Mouse (Mus musculus) kidney, postnatal 36 days (tissue): ENCODE results near the gene Ltbp2.

Source experiments
- DNase-seq, 2 experiments: peaks; one replicate each; pipeline ENCODE4 v3.0.0; 2021 to 2022; ENCODE audit warnings: mixed read lengths in 2 of 2

Ltbp2 gene

GRCm38 (mm10) chr12:84835626-84836025, 40.7 kb downstream of the Ltbp2 start:
- no peak for DNase-seq

GRCm38 (mm10) chr12:84834773-84835172, 41.6 kb downstream of the Ltbp2 start:
- DNase-seq: no peak

- no peak for DNase-seq
Measured at GRCm38 (mm10) chr12:84831648-84832047, 44.7 kb downstream of the Ltbp2 start.

- DNase-seq: no peak
Measured at GRCm38 (mm10) chr12:84831141-84831540, 45.2 kb downstream of the Ltbp2 start.

GRCm38 (mm10) chr12:84830438-84830837, 45.9 kb downstream of the Ltbp2 start:
- DNase-seq: no peak

- DNase-seq: no peak
Measured at GRCm38 (mm10) chr12:84829913-84830312, 46.4 kb downstream of the Ltbp2 start.

GRCm38 (mm10) chr12:84829109-84829724, 47.1 kb downstream of the Ltbp2 start:
- no peak for DNase-seq

- no peak for DNase-seq
Measured at GRCm38 (mm10) chr12:84827384-84827933, 48.9 kb downstream of the Ltbp2 start.

- DNase-seq: no peak
Measured at GRCm38 (mm10) chr12:84824203-84824602, 52.1 kb downstream of the Ltbp2 start.

- no peak for DNase-seq
Measured at GRCm38 (mm10) chr12:84823601-84824000, 52.7 kb downstream of the Ltbp2 start.

- no peak for DNase-seq
Measured at GRCm38 (mm10) chr12:84819236-84820168, 56.8 kb downstream of the Ltbp2 start.

GRCm38 (mm10) chr12:84818496-84818895, 57.8 kb downstream of the Ltbp2 start:
- no peak for DNase-seq

- no peak for DNase-seq
Measured at GRCm38 (mm10) chr12:84814663-84815325, 61.5 kb downstream of the Ltbp2 start.

GRCm38 (mm10) chr12:84813773-84814172, 62.6 kb downstream of the Ltbp2 start:
- DNase-seq: no peak

GRCm38 (mm10) chr12:84812004-84812403, 64.3 kb downstream of the Ltbp2 start:
- peak; percentile 12 to 37 for DNase-seq

GRCm38 (mm10) chr12:84811510-84811909, 64.8 kb downstream of the Ltbp2 start:
- DNase-seq: peak in 1 of 2 experiments; percentile 17

- no peak for DNase-seq
Measured at GRCm38 (mm10) chr12:84810810-84811209, 65.5 kb downstream of the Ltbp2 start.

GRCm38 (mm10) chr12:84809033-84809432, 67.3 kb downstream of the Ltbp2 start:
- DNase-seq: no peak

GRCm38 (mm10) chr12:84807351-84807750, 69.0 kb downstream of the Ltbp2 start:
- DNase-seq: no peak

GRCm38 (mm10) chr12:84806726-84807125, 69.6 kb downstream of the Ltbp2 start:
- no peak for DNase-seq

- no peak for DNase-seq
Measured at GRCm38 (mm10) chr12:84806010-84806409, 70.3 kb downstream of the Ltbp2 start.

GRCm38 (mm10) chr12:84805228-84805842, 71.0 kb downstream of the Ltbp2 start:
- DNase-seq: peak; percentile 13 to 27

GRCm38 (mm10) chr12:84802625-84803024, 73.7 kb downstream of the Ltbp2 start:
- DNase-seq: no peak
